Mouse (Mus musculus) megakaryocyte, adult 5-6 weeks (primary cell): ENCODE measurements around the gene Hnrnpl. TPM values are rescaled to one million over a fixed set of nuclear protein-coding genes. Genes with fewer than 3 reads are reported as not detected.

Source experiments
- ATAC-seq: 2 replicates; pipeline ENCODE4 v1.8.0; 2016; ENCODE audit warnings: mild to moderate bottlenecking, inconsistent platforms; ENCODE audit not compliant: poor library complexity, severe bottlenecking
- total RNA-seq, 2 experiments: library from RNA; stranded (forward) in 1 of 2; stranded (reverse) in 1 of 2; fragments of 153-499, 151-499 nt in 1 of 2; fragments of 221-1000, 200-1000 nt in 1 of 2; gene quantifications; 2 replicates each; pipeline versions ENCODE4 v1.2.3 to v1.2.4; 2015 to 2017

Hnrnpl gene
- total RNA-seq, 2 experiments from 2014 or later = 187 to 307 TPM

DNA sequence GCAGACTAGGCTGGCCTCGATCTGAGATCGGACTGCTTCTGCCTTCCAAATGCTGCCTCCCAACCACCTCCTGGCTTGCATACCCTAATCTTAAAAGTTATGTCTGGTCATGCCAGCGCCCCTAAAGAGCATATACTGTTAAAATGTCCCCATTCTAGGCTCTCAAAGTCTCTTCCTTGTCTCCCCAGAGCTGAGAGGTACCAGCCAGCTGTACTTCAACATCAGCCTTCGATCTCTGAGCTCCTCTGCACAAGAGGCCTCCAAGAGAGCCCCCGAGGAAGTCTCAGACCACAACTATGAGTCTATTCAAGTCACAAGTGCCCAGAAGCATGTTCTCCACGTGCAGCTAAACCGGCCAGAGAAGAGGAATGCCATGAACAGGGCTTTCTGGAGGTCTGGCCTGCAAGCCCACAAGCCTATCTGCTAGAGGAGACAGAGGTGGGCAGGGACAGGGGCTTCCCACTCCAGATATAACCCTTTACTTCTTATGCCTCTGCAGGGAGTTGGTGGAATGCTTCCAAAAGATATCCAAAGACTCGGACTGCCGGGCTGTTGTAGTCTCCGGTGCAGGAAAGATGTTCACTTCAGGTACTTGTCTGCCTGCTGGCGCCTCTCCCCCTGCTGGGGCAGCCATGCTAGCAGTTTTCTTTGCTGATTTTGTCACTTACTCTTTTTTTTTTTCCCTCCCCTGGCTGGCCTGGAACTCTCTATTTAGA, 17.5 kb downstream of the Hnrnpl start:
- 0 out of 2 replicates have a peak, but pooled peaks have one; percentile 10 for ATAC-seq

DNA sequence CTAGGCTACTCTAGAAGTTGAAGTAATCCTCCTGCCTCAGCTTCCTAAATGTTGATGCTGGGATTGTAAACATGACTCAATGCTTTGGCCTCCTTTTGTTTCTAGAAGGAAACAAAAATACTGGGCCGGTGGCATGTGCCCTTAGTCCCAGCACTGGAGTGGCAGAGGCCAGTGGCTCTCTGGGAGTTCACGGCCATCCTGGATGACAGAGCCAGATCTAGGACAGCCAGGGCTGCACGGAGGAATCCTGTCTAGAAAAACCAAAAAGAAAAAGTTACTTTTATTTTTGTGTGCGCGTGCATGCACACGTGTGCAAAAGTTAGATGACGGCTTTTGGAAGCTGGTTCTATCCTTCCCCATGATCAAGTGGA, 18.0 kb downstream of the Hnrnpl start:
- no peak for ATAC-seq

DNA sequence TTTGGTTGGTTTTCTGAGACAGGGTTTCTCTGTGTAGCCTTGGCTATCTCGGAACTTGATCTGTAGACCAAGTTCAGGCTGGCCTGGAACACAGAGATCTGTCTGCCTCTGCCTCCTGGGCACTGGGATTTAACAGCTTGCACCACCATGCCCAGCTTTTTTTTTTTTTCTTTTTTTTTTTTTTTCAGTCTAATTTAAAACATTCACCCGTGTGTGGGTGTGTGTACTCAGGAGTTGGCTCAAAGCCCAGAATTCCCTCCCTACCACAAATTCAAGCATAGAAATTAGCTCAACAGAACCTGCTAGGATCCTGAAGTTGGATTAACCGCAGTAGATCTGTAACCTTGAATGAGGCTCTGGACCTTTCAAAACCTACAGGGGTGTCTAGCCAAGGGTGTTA, 19.0 kb downstream of the Hnrnpl start:
- no peak for ATAC-seq

DNA sequence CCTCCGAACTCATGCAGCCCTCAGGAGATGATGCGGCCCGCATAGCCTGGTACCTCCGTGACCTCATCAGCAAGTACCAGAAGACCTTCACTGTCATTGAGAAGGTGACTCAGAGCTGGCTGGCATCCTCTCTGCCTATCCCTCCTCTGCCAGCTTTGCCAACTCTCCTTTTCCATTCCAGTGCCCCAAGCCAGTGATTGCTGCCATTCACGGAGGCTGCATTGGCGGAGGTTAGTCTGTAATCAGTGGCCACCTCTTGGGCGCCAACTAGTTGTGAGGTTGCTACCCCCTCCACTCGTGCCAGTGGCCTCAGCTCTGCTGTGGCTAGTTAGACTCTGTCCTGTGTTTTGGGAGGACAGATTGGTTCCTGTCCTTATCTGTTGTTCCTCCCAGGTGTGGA, 21.5 kb downstream of the Hnrnpl start:
- ATAC-seq = no peak

DNA sequence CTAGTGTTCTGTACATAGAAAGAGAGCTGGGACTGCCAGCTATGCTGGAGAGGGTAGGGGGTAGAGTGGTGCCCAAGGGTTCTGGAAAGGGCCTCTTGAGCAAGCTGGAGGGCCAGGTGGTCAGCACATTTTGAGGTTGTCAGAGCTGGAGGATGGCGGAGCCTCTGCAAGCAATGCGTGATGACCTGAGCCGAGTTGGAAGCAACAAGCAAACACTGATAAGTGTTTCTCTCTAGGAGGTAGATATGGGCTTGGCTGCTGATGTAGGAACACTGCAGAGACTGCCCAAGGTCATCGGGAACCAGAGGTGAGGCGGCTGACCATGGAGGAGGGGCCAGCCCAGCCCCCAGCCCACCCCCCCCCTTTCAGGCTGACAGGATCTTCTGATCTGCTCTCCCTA, 22.6 kb downstream of the Hnrnpl start:
- no peak for ATAC-seq

DNA sequence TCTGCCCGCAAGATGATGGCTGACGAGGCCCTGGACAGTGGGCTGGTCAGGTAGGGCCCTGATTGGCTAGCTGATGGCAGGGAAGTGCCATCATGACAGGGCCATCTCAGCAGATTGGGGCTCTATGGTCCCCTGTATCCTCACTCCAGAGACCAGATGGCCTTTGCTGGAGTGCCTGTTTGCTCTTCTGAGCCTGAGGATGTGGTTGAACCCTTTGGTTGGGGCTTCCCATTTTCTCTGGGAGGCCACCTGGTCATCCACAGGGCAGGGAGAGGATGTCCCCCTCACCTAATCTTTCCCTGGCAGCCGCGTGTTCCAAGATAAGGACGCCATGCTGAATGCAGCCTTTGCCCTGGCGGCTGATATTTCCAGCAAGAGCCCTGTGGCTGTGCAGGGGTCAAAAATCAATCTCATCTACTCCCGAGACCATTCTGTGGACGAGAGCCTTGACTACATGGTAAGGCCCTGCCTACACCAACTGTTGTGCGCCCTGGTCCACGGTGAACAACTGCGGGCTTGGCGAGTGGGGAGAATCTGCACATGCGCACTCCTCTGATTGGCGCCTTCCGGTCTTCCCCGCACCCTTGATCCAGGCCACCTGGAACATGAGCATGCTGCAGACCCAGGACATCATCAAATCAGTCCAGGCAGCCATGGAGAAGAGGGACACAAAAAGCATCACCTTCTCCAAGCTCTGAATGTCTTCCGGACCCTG, 23.2 kb downstream of the Hnrnpl start:
- no peak for ATAC-seq

DNA sequence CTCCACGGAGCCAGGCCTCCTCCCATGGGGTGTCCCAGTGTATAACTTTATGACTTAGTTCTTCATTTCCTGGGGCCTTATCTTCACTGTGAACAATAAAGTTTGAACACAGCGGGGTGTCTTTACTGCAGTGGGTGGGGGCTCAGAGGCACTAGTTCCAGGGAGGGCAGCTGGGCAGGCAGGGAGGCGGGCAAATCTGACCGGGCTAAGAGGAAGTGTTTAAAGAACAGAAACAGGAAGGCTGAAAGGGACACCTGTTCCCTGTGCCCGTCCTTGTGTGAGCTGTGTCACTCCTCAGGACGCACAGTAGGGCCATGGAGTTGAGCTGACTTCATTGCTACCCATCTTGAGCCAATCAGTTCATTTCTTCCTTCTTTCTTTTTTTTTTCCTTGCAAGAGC, 23.8 kb downstream of the Hnrnpl start:
- peak; percentile 84 for ATAC-seq

DNA sequence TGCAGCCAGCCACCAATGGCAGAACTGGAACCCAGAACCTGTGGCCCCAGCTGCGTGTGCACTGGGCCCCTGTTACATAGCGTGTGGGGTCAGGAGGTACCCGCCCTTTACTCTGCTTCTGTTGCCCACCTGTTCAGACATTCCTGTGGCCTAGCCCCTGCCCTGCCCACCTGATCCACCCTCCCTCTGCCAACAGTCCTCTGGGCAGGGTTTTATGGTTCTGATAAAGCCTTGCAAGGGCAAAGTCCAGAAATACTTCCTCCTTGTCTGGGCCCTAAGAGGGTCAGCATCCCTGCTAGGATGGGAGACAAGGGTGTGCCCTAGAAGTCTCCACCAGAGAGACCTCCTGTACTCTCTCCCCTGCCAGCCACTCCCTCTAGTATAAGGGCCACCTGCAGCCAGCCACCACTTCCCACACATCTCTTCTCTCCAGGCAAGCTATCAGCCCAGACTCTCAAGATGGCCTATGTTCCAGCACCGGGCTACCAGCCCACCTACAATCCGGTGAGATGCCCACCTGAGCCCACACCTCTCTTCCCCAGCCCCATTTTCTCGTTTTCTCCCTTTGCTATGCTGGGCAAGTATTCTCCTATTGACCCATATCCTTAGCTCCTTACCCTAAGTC, 25.5 kb downstream of the Hnrnpl start, which contains the start of gene Lgals4:
TSS of gene Lgals4 (plus strand) at position 132 of the 625 bp plus-strand sequence.
- no peak for ATAC-seq

DNA sequence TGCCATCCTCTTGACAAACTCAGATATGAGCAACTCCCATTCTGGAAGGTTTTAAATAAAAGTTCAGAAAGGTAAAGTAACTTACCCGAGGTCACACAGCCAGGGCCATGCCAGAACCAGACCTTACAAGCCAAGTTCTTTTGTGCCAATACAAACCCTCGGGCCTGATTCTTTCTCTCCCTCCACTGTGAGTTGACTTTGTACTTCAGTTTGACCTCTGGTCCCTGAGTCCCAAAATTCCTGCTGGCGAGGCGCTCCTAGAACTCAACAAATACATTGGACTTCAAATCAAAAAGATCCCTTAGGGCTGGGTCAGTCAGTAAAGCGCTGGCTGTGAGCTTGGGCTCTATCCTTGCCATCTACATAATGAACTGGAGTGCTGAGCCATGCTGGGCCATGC, 28.6 kb downstream of the Hnrnpl start:
- ATAC-seq = no peak

DNA sequence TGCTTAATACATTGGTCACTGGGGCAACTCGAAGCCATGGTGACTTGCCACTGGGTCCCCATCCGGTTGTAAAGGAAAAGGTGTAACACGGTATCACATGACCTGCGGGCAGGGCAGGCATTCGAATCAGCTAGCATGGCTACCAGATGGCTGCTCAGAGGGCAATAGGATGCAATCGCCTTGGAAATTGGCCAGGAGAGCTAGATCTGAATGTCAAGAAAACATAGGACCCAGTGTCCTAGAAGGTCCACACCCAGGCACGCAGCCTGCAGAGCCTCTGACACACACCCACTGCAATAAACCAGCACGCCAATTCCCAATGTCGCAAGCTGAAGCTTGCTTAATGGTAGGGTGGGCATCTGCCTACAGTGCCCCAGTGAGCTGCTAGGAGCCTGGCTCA, 30.0 kb downstream of the Hnrnpl start:
- peak; percentile 97 for ATAC-seq

DNA sequence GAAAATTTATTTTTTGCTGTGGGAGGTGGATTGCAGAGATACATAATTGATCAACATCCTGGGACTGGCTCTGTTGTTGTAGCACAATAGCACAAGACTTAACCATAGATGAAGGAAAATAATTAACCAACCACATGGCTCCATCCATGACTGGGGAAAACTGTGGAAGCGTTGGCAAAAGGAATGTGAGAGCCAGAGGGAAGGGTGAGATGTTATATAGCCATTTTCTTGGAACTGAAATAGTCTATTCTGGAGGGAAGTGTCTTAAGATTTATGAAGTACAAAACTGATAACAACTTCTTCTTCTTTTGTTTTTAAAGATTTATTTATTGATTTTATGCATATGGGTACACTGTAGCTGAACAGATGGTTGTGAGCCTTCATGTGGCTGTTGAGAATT, 38.9 kb downstream of the Hnrnpl start:
- ATAC-seq = no peak

DNA sequence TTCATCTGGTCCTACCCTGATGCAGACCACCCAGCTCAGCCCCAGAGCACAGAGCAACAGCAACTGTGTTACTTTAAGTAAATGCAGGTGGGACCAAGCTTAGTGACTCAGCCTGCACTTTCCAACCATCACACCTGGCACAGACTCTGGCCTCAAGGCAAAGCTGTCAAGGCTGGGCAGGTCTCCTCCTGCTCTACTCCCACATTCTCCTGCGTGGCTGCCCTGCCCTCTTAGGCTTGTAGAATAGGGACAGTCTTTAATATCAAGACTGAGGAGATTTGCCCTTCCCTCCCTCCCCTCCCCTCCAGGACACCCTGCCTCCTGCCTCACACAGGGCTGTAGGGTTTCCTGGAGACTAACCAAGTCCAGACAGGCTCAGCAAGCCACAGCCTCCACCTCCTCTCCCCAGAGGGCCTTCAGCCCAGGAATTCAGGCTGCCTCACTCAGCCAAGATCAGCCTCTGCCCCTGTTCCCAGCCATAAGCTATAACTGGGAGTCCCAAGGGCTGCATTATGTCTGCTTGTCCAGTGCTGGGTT, 41.4 kb downstream of the Hnrnpl start:
- no peak for ATAC-seq

DNA sequence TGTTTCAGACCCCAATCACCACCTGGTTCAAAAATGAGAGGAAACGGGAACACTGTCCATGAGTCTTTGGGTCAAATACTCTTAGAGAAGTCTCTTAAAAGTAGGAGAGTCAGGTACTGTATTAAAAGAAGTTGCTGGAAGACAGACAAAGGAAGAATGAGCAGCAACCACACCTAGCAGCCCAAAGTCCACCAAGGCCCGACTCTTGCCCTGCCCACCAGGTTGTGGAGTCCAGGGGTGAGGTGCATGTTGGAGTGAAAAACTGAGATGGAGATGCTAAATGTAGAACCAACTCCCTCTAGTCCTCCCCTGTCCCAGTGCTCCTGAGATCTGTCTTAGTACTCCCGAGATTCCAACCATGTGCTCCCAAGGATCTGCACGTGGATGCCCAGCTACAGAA, 42.3 kb downstream of the Hnrnpl start:
- ATAC-seq = no peak

DNA sequence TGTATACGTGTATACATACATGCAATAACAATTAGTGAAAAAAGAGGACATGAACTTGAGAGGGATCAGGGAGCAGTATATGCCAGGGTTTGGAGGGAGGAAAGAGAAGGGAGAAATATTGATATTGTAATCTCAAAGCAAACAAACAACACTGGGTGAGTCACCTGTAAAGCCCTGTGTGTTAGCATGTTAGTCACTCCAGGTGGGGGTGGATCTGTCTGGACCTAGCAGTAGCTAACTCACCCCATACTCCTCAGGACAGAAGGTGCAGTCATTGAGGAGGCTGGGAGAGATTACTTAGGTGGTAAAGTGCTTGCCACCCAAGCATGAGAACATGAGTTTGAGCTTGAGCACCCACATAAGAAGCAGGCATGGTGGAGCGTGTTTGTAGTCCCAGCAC, 51.6 kb downstream of the Hnrnpl start:
- no peak for ATAC-seq

DNA sequence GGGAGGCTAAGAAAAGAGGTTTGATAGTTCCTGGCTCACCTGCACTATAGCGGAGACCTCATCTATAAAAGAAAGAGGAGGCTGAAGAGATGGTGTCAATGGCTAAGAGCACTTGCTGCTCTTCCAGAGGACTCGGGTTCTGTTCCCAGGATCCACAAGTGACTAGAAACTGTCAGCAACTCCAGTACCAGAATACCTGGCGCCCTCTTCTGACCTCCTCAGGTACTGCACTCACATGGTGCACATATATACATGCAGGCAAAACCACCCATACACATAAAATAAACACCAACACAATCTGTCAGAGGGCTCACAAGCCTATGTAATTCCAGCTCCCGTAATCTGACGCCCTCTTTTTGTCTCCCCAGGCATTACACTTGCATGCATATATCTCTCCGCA, 52.6 kb downstream of the Hnrnpl start:
- ATAC-seq = no peak

DNA sequence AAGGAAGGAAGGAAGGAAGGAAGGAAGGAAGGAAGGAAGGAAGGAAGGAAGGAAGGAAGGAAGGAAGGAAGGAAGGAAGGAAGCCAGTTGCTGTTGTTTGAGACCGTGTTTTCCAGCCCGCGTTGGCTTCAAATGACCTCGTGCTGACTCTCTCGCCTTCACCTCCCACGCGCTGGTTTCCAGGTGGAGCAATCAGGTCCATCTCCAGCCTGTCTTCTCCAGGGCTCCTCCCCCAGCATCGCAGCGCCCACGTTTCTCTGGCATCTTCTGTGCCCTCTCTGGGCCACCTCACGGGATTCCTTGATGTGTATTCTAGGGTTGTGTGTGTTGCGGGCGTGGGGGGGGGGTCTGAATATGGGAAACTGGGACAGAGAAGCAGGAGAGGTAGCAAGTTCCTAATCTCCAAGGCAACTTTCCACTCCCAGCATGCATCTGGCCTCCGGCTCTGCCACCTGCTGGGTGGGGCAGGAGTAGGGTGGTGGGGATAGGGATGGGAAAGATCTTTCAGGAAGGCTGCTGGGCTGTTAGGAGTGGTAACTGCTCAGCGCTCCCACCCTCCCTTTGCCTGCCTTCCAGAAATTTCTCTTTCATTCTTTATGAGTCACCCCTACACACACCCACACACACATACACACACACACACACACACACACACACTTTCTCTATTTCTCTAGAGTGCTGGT, 54.6 kb downstream of the Hnrnpl start:
- ATAC-seq = no peak

DNA sequence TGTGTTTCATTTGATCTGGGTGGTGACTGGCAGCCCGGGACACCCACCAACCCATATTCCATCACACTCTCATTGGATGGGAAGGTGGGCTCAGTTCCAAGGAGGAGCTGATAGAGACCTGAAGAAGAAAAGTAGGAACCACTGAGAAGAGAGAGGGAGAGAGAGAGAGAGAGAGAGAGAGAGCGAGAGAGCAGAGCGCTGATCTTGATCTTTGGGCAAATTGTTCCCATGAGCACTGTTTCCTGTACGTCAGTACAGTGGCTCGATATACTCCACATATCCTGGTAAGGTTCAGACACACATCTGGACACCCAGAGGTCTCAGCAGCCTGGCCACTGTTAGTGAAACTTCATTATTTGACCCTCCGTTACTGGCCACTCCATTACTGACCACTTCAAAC, 55.2 kb downstream of the Hnrnpl start, which contains the start of gene Lgals7:
TSS of gene Lgals7 (plus strand) at position 314 of the 400 bp plus-strand sequence.
- ATAC-seq = no peak

DNA sequence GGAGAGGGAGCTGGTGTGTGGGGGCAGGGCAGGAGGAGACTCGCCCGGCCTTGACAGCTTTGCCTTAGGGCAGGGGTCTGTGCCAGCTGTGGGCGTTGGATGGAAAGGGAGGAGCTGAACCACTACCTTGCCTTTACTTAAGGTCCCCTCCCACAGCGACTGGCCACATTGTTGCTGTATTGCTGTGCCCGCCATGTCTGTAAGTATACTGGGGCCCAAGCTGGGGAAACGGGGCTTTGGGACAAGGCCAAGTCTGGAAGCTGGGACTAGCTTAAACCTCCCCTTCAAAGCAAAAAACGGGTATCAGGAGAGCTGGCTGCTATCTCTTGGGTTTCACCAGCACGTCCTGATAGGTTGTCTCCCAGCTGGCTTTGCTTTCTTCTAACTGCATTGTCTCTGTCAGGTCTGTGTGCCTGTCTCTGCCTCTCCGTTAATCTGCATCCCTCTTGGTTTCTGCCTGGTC, 56.0 kb downstream of the Hnrnpl start:
- no peak for ATAC-seq

DNA sequence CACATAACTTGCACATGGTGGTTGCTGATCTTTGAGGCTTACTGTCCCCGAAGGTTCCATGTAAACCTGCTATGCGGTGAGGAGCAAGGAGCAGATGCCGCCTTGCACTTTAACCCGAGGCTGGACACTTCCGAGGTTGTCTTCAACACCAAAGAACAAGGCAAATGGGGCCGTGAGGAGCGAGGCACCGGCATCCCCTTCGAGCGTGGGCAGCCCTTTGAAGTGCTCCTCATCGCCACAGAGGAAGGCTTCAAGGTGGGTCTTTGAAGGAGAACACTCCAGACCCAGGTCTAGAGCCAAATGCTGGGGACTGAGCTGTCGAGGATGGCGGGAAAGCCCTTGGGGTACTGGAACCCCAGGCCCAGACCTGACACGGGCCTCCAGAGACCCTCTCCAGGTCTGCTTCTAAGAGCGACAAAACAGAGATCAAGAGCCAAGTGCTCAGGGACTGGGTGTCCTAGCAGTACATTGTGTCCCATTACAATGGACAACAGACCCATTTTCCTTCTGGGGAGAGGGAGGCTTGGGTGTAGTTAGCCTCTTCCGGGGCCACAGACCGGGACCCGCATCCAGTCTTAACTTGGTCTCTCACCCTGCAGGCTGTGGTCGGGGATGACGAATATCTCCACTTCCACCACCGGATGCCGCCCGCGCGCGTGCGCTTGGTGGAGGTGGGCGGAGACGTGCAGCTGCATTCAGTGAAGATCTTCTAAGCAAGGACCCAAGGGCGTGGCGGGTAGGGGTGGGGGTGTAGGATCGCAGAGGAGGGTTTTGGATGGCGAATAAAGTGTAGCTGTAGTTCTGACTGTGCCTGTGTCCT, 57.4 kb downstream of the Hnrnpl start:
- ATAC-seq = peak; percentile 93
